Mouse (Mus musculus) T-helper 17 cell (primary cell): ENCODE measurements at regions not wholly inside any gene's neighbourhood (a gene's known extent, or its start where the extent isn't known, plus 50 kb on each side); places are given as distances from the start of the nearest gene placed in this dataset.

Experiments
- in situ Hi-C, 2 experiments: fragments of 300-600 bp; cut with MboI, MseI; formaldehyde crosslinking; loops; 1 replicate in 1 of 2; 2 replicates in 1 of 2; pipeline ENCODE4 v1.15.1; 2025; ENCODE audit warnings: high pct_unique_total_duplicates in 2 of 2

GRCm38 (mm10) chr9:100097028-100097427 lies 221.1 kb upstream of the Sox14 start:
- in situ Hi-C loops, result no loop called here

DNA sequence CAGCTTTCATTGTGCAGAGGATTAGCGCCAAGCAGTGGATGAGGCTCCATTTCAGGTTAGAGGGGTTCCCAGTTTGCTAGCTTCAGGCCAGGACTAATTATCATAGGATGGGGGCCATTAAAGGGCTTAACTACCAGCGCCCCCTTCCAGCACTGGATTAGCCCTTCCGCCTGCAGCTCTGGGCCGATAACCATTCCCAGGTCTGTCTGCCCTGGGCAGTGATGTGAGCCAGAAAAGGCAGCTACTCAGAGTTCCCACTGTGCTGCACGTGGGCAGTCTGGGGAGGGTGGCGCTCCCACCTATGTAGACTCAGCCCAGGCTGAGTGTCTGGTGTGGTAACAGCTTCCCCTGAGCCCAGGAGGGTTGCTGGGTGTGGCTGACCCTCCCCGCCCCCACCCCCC lies 219.6 kb upstream of the Sox14 start:
- in situ Hi-C loops, result no loop called here

DNA sequence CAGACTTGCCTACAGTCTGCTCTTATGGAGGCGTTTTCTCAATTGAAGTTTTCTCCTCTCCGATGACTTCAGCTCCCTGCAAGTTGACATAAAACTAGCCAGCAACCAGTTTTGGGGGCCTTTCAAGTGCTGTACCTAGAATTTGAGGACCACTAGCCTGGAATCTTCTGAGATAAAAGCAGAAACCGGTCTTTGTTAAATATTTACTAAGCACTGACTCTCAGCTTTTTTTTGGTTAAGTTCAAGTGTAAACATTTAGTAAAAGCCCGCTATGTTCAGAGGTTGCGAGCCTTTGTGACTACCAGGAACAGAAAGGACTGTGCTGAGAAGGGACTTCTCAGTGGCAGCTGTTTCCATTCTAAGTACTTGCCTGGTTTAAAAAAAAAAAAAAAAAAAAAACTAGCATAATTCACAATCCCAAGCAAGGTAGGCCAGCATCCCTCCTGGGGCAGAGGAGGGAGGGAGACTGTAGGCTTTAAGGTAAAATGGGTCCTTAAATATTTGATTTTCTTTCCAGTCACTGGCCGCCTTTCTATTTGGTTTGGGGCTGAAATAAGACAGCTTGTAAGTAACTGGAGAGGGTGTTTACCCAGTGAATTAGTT lies 219.1 kb upstream of the Sox14 start:
- in situ Hi-C loops, result no loop called here

DNA sequence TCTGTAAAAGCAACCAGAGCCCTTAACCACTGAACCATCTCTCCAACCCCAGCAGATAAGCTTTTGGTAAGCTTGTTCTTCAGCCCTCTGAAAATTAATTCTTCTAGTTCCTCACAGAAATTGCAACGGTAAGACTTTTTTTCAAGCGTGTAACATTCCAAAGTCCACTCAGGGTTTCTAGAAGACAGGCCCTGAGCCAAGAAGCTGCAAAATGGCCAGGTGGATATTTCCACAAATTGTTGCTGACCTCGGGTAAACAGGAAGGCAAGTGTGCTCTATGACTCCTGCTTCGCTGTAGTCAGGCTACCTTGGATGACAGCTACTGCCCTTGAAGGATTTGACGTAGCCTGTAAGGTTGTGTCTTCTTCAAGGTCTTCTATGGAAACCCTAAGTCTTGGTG lies 195.2 kb upstream of the Sox14 start:
- in situ Hi-C loops, result no loop called here

DNA sequence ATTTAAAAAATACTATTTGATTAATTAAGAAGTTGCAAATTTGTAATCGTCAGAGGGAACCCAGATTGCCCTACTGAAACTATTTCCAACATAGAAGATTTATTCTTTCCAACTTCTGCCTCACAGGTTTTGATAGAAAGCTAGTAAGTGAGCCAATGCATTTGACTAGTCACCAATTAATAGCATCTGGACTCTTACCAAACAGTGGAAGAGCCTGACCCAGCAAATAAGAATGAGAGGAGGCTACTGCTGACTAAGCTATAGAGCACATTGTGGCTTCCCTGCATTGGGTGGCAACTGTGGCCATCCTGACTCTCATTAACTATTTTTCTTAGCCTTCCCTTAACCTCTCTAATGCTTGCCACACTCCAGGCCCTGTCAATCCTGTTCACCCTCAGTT lies 182.6 kb upstream of the Sox14 start:
- in situ Hi-C loops, result loop anchor here in 1 of 2 experiments (5.0 to 10.0 kb wide), 2 partner anchors 694 to 1409 kb away; no protein-coding TSS in a partner anchor

DNA sequence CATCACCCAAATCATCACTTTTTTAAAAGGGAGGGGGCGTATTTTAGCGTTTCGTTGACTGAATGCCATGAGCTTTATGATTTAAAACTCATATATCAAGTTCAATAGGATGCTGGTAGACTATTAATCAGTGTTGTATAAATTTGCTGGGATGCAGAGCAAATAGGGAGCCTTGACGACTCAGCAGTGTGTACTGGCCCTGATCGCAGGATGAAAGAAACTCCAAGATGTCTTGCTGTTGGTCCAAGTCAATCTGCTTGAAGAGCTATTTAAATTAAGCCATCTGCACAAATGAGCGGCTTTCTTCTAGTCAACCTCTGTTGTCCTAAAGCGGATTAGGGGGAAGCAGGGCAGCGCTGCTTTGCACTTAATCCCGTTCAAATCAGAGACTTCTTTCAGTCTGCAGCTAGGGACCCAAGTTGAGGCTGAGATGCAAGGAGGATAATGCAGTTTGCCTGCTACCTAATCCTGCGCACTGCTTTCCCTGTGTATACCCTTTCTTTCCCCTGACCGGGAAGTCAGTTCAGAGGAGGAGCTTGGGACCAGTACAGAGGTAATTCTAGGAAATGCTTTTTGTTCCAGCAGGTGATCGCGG lies 170.3 kb upstream of the Sox14 start:
- in situ Hi-C loops, result loop anchor here in 1 of 2 experiments (5.0 kb wide), 1 partner anchor 59 kb away; no protein-coding TSS in a partner anchor

- in situ Hi-C loops, result loop anchor here in 1 of 2 experiments (5.0 kb wide), 1 partner anchor 58 kb away; no protein-coding TSS in a partner anchor
Measured at GRCm38 (mm10) chr9:100045636-100046035, 169.7 kb upstream of the Sox14 start.

GRCm38 (mm10) chr9:100041776-100042175 lies 165.8 kb upstream of the Sox14 start:
- in situ Hi-C loops, result no loop called here

DNA sequence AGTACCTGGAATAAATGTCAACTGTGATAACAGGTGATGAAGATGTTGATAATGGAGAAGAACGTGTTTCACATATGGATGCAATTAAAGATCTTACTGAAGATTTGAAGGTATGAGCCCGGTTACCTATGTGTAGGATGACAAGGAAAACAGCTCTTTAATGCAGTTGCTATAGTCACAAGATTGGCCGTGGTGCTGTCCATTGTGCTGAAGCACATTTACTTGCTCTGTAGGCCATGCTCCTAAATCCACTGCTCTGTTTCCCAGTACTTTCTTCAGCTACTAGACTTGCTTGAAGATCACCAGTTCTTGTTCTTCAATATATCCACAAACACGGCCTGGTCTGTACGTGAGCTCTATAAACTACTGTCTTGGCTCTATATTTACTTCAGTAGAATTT lies 147.7 kb upstream of the Sox14 start:
- in situ Hi-C loops, result loop anchor here in 1 of 2 experiments (25.0 kb wide), 1 partner anchor 961 kb away; no protein-coding TSS in a partner anchor

GRCm38 (mm10) chr9:100022035-100022434 lies 146.1 kb upstream of the Sox14 start:
- in situ Hi-C loops, result loop anchor here in 1 of 2 experiments (25.0 kb wide), 1 partner anchor 960 kb away; no protein-coding TSS in a partner anchor

DNA sequence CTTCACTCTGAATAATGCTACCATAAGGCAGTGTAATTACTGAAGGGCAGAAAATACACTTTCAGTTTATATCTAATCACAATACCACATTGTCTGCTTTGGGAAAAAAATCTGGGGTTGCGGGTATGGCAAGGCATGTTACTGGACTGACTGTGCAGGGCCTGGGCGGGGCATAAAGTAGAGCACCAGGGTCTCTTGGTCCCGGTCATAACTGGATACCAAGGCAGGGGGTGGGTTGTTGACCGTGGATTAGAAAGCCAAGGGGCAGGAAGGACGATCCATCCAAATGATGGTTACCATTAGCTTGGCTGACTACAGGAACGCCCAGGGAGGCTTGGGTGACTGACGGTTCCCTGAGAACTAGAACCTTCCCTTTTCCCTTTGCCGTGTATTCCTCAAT lies 119.2 kb upstream of the Sox14 start:
- in situ Hi-C loops, result no loop called here

DNA sequence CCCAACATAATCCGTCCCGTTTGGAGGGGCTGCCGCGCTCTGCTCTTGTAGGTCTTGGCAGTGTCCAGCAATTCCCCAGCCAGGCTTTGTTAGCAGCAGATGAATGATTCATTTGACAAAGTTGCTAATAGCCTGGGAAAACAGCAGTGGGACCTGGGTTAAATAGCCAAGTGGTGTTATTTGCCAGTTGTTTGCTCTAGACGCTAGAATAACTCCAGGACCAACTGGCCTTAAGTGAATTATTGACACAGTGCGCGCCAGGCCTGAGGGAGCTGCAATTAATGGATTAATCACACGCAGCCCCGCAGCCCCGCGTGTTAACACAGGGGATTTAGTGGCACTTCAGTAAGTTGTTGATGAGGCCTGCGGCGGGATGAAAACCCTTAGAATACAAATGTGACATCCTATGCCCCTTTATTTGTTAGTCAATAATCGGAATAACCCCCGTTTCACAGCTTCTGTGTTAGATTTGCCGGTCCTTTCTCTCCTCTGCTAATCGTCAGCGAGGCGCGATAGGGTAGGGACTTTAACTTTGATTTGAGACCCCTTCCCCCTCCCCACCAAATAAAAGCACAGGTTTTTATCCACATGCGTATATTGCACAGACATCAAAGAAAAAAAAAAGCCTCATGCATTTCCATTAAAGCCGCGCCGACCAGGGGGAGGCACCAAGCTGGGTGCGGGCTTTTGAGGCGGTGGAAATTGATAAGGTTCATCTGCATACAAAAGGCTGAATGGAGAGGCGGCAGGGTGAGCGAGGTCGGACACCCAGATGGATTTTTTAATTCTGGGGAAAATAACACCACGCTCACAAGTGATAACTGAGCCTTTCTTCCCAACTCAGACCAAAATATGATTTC lies 118.5 kb upstream of the Sox14 start:
- in situ Hi-C loops, result no loop called here

- in situ Hi-C loops, result loop anchor here in 1 of 2 experiments (5.0 kb wide), 1 partner anchor 60 kb away; no protein-coding TSS in a partner anchor
Measured at GRCm38 (mm10) chr9:99987376-99987775, 111.4 kb upstream of the Sox14 start.

- in situ Hi-C loops, result no loop called here
Measured at GRCm38 (mm10) chr9:99980734-99981133, 104.8 kb upstream of the Sox14 start.

- in situ Hi-C loops, result no loop called here
Measured at GRCm38 (mm10) chr9:99961561-99961960, 85.6 kb upstream of the Sox14 start.

- in situ Hi-C loops, result no loop called here
Measured at GRCm38 (mm10) chr9:99954720-99955119, 78.8 kb upstream of the Sox14 start.

DNA sequence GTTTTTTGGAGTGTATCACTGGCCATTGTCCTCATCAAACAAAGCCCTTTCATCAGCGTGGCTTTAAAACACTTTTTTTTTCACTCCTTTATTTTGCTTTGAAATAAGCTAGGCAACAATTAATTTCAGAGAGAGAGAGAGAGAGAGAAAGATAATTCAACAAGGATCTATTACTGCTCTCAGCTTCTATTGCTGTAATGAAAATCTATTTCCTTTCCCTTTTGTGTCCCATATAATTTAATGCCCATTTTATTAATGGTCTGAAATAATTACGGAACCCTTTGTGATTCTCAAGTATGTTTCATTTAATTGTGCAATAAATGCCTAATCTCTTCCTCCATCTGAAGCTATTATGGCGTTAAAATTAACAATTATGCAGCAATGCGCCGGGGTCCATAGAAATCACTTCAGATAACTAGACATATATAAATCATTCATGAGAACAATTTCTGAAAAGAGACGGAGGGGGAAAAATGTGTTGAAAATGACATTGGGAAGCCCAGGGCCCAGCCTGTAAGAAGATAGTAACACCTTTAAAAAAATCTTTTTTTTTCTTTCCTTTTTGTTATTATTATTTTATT lies 78.2 kb upstream of the Sox14 start:
- in situ Hi-C loops, result no loop called here
